Mouse (Mus musculus): ENCODE results near the gene Ppp1r26. TPM values are rescaled to one million over a fixed set of nuclear protein-coding genes. Genes with fewer than 3 reads are reported as not detected.

Gene Ppp1r26
- polyA plus RNA-seq, 1 experiment from 2014 or later, result 7.1 TPM

Other genes with a start within 250 kb of the Ppp1r26 start
- gene 1700007K13Rik, start 19.5 kb downstream of the Ppp1r26 start, polyA plus RNA-seq (2015; fragmentation: Nextera tagmentation; extraction: Ambion mirVana), result 0.32 and 0.48 TPM in 2 replicates
- gene Mrps2, start 21.3 kb downstream of the Ppp1r26 start, polyA plus RNA-seq (2015; fragmentation: Nextera tagmentation; extraction: Ambion mirVana), result 59.4 and 60.0 TPM in 2 replicates
- gene Gbgt1, start 50.1 kb downstream of the Ppp1r26 start, polyA plus RNA-seq (2015; fragmentation: Nextera tagmentation; extraction: Ambion mirVana), result 0.94 and 0.95 TPM in 2 replicates
- gene Gm10134, start 59.3 kb downstream of the Ppp1r26 start, polyA plus RNA-seq (2015; fragmentation: Nextera tagmentation; extraction: Ambion mirVana), result 1.4 and 2.5 TPM in 2 replicates
- 45.1 and 53.8 TPM in 2 replicates for gene Ralgds, start 66.3 kb downstream of the Ppp1r26 start, polyA plus RNA-seq (2015; fragmentation: Nextera tagmentation; extraction: Ambion mirVana)
- gene Cel, start 116.6 kb downstream of the Ppp1r26 start, polyA plus RNA-seq (2015; fragmentation: Nextera tagmentation; extraction: Ambion mirVana), result 0.11 TPM in 1 of 2 replicates, not detected in the other
- 53.4 and 53.5 TPM in 2 replicates for gene Gtf3c5, start 137.0 kb downstream of the Ppp1r26 start, polyA plus RNA-seq (2015; fragmentation: Nextera tagmentation; extraction: Ambion mirVana)
- 0.65 and 0.98 TPM in 2 replicates for gene Gfi1b, start 175.2 kb downstream of the Ppp1r26 start, polyA plus RNA-seq (2015; fragmentation: Nextera tagmentation; extraction: Ambion mirVana)
- gene Tsc1, start 194.4 kb downstream of the Ppp1r26 start, polyA plus RNA-seq (2015; fragmentation: Nextera tagmentation; extraction: Ambion mirVana), result 21.2 and 23.2 TPM in 2 replicates